Mouse (Mus musculus) heart, embryonic 15.5 days (tissue): ENCODE results near the gene Prc1. TPM values are rescaled to one million over a fixed set of nuclear protein-coding genes. Genes with fewer than 3 reads are reported as not detected.
A peak's percentile ranks its signal among the peaks of the same experiment; 100 is the strongest.

ENCODE experiments used
- ATAC-seq: fragments of 200-750 bp; cut with Nextera tagmentation; replicated peaks from 2 replicates; pipeline ENCODE4 v1.8.0; 2017; ENCODE audit warnings: low read depth, moderate TSS enrichment; ENCODE audit not compliant: insufficient number of reproducible peaks, insufficient read depth, low FRiP score
- H3K27ac ChIP-seq: fragments of 300-500 bp; sonication (generic); 2 replicates; pipeline ENCODE4 v1.5.1; 2015; ENCODE audit warnings: mild to moderate bottlenecking, inconsistent platforms
- H3K27me3 ChIP-seq: fragments of 300-500 bp; sonication (generic); 2 replicates; pipeline ENCODE4 v1.6.1; 2015; ENCODE audit warnings: inconsistent platforms
- H3K36me3 ChIP-seq: fragments of 300-500 bp; sonication (generic); 2 replicates; pipeline ENCODE4 v1.6.1; 2015; ENCODE audit warnings: mild to moderate bottlenecking, inconsistent platforms
- H3K4me1 ChIP-seq: fragments of 300-500 bp; sonication (generic); replicated peaks from 2 replicates; pipeline ENCODE4 v1.6.1; 2015; ENCODE audit warnings: inconsistent platforms
- H3K4me2 ChIP-seq: fragments of 300-500 bp; sonication (generic); 2 replicates; pipeline ENCODE4 v1.6.1; 2015; ENCODE audit warnings: inconsistent platforms, mild to moderate bottlenecking, moderate library complexity
- H3K4me3 ChIP-seq: fragments of 300-500 bp; sonication (generic); 2 replicates; pipeline ENCODE4 v1.5.1; 2015; ENCODE audit warnings: mild to moderate bottlenecking, inconsistent platforms
- H3K9ac ChIP-seq: fragments of 300-500 bp; sonication (generic); 2 replicates; pipeline ENCODE4 v1.6.1; 2015; ENCODE audit warnings: mild to moderate bottlenecking, inconsistent platforms
- H3K9me3 ChIP-seq: fragments of 300-500 bp; sonication (generic); replicated peaks from 2 replicates; pipeline ENCODE4 v1.6.1; 2016; ENCODE audit warnings: inconsistent platforms
- WGBS: fragments of 180-500 bp; shearing (Covaris S2); methylation state at CpG from one replicate; pipeline ENCODE4 v1.1.7; 2015; ENCODE audit warnings: mixed read lengths; 5-methylcytosine and 5-hydroxymethylcytosine counted together
- polyA plus RNA-seq: library from polyadenylated mRNA; unstranded; fragments of >200 nt; fragmentation: Nextera tagmentation; extraction: Ambion mirVana; gene quantifications from 2 replicates; pipeline ENCODE4 v1.2.1, GENCODE M21; 2015

Gene Prc1
- polyA plus RNA-seq, 1 experiment from 2014 or later = 125 TPM

DNA sequence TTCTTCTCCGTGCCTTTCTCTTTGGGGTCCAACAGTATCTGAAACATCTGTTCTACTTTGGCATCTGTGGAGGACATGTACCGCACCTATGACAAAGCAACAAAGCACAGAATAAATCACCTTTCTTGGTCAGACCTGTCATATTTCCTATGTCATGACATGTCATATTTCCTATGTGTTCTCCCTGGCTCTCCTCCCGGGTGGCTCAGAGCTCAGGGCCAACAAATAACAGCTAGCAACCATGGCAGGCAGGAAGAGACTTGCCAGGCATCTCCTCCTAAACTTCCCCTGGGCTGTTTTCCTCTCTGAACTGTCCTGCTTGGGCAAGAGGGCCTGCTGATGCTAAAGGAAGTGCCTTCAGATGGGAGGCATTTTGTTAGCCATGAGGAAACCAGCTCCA, 42.7 kb downstream of the Prc1 start:
- Histone ChIP-seq H3K9me3 (no peaks in the 10 kb centered on the region), H3K27ac (no peak overlapping the region), H3K4me2 (no peak overlapping the region), H3K9ac (no peak overlapping the region), H3K4me3 (no peak overlapping the region), H3K4me1 (peaks cover 20% of the 10 kb centered on the region), H3K36me3 (peaks cover 54% of the 10 kb centered on the region), H3K27me3 (no peaks in the 10 kb centered on the region)
- WGBS = 85% methylated on average over 3 of the region's 3 CpGs
- ATAC-seq = no peak

DNA sequence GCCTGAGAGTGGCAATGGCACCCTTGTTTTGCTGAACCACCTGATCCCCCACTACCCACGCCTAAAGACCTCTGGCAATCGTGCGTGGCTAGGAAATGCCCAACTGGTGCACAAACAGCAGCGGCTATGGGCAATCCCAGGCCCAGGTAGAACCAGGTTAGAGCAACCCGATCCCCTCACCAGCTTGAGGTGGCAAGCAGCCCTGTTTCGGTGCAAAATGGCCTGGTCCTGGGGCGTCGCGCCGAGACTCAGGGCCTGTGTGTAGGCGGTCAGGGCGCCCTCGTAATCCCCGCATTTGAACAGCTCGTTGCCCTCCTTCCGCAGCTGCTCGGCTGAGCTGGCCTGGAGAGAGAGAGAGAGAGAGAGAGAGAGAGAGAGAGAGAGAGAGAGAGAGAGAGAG, 45.1 kb downstream of the Prc1 start:
- Histone ChIP-seq H3K27ac (peak overlapping the region; percentile 43), H3K9ac (peak overlapping the region; percentile 56), H3K4me3 (peak overlapping the region; percentile 75), H3K4me1 (peaks cover 35% of the 10 kb centered on the region), H3K27me3 (no peaks in the 10 kb centered on the region), H3K4me2 (peak overlapping the region; percentile 83), H3K36me3 (peaks cover 32% of the 10 kb centered on the region), H3K9me3 (no peaks in the 10 kb centered on the region)
- 8% methylated on average over 17 of the region's 17 CpGs for WGBS
- ATAC-seq = no peak

DNA sequence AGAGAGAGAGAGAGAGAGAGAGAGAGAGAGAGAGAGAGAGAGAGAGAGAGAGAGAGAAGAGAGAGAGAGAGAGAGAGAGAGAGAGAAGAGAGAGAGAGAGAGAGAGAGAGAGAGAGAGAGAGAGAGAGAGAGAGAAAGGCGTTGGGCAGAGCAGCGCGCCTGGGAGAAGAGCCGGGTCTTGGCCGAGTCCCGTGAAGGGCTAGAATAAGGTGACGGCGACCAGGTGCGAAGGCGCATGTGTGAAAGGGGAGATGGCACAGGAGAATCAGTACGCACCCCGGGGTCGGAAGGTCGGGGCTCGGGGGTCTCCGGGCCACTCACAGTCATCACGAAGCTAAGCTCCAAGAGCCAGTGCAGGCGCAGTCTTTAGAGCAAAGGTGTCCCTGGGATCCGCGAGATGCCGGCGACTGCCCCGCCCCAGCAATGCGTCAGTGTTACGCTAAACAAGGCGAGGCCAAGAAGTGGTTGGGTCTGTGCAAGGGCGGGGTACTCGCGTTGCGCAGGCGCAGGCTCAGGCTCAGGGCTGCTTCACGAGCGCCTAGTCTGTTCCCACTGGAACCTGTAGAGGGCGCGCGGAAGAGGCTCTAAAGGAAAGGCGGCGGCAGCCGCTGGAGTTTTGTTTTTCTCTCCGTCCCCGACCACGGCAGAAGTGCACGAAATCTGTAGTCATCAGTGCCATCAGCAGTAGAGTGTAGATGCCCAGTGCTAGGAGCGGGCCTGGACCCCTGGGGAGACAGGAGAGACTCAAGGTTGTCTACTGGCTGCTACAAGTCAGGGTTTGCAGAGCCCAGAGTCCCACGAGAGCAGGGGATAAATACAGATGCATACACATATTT, 45.8 kb downstream of the Prc1 start:
- H3K27ac ChIP-seq = peak overlapping the region; percentile 90
- H3K9me3 ChIP-seq = no peaks in the 10 kb centered on the region
- peak overlapping the region; percentile 67 for H3K9ac ChIP-seq
- no peaks in the 10 kb centered on the region for H3K27me3 ChIP-seq
- H3K36me3 ChIP-seq = peaks cover 25% of the 10 kb centered on the region
- H3K4me1 ChIP-seq = peaks cover 35% of the 10 kb centered on the region
- peak overlapping the region; percentile 75 for H3K4me3 ChIP-seq
- H3K4me2 ChIP-seq = peak overlapping the region; percentile 83
- peak; percentile 98 for ATAC-seq
- under 1% methylated on average over 45 of the region's 45 CpGs for WGBS

DNA sequence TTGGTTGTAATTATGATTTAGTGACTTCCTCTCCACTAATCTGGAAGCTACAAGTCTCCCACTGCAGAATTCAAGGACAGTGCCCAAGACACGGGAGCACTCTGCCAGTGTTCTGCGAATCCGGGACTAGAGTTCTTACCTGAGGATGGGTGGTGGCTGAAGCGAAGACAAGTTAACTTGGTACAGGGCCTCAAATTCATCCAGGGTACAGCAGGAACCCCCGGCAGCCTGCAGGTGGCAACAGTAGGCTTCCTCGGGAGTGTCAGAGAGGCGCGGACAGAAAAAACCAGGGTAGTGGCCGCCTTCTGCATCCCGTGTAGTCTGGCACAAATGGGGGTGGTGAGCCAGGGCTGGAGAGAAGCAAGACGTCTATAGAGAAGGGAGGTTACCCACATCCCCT, 46.5 kb downstream of the Prc1 start, which contains the start of gene Unc45a:
TSS of gene Unc45a (minus strand) at position 213 of the 400 bp plus-strand sequence.
- no peaks in the 10 kb centered on the region for H3K27me3 ChIP-seq
- ATAC-seq = peak; percentile 61
- H3K9ac ChIP-seq = peak within 1 kb of the TSS; percentile 67
- peaks cover 35% of the 10 kb centered on the region for H3K4me1 ChIP-seq
- peaks cover 17% of the 10 kb centered on the region for H3K36me3 ChIP-seq
- peak within 1 kb of the TSS; percentile 90 for H3K27ac ChIP-seq
- H3K4me3 ChIP-seq = peak within 1 kb of the TSS; percentile 75
- no peaks in the 10 kb centered on the region for H3K9me3 ChIP-seq
- 1% methylated on average over 11 of the region's 11 CpGs for WGBS
- peak within 1 kb of the TSS; percentile 83 for H3K4me2 ChIP-seq

DNA sequence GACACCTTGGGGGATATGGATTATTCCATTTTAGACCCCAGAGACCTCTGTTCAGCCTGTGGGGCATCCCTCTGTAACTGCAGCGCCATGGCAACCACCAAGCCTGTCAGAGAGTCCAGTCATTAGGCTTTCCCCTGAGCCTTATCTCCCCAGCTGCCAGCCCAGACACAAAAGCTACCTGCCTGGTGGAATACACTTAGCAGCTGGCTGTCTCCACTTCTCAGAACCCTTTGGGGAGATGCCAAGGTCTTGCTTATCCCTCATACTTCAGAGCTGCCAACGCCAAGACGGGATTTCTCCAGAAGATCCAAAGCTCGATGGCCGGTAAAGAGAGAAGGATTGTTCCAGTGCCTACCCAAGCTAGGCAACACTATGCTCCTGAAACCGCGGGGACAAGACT, 47.5 kb downstream of the Prc1 start:
- H3K4me1 ChIP-seq = peaks cover 39% of the 10 kb centered on the region
- no peaks in the 10 kb centered on the region for H3K27me3 ChIP-seq
- no peak for ATAC-seq
- H3K9me3 ChIP-seq = no peaks in the 10 kb centered on the region
- no peak overlapping the region for H3K4me3 ChIP-seq
- no peak overlapping the region for H3K4me2 ChIP-seq
- 57% methylated on average over 7 of the region's 7 CpGs for WGBS
- H3K36me3 ChIP-seq = peaks cover 7% of the 10 kb centered on the region
- H3K27ac ChIP-seq = no peak overlapping the region
- no peak overlapping the region for H3K9ac ChIP-seq

DNA sequence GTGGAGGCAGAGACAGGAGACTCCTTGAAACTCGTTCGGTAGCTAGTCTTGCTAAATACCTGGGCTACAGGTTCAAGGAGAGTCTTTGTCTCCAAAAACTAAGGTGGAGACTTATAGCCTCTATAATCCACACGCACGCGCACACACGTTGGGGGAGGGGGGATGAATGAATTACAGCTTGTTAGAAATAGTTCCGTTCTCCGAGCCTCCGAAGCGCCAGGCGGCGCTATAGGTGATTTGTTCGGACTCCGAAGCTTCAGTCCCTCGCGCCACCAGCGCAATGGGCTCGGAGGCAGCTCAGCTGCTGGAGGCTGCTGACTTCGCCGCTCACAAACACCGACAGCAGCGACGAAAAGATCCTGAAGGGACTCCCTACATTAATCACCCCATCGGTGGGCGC, 48.6 kb downstream of the Prc1 start, which contains the start of gene Hddc3:
TSS of gene Hddc3 (plus strand) at position 247 of the 400 bp plus-strand sequence.
- ATAC-seq = no peak; the same call in 1 of the 2 replicates
- Histone ChIP-seq H3K27ac (peak within 1 kb of the TSS; percentile 75), H3K36me3 (no peaks in the 10 kb centered on the region), H3K27me3 (no peaks in the 10 kb centered on the region), H3K4me3 (peak within 1 kb of the TSS; percentile 58), H3K9ac (peak within 1 kb of the TSS; percentile 72), H3K4me2 (peak within 1 kb of the TSS; percentile 83), H3K9me3 (no peaks in the 10 kb centered on the region), H3K4me1 (peaks cover 41% of the 10 kb centered on the region)
- under 1% methylated on average over 25 of the region's 25 CpGs for WGBS

DNA sequence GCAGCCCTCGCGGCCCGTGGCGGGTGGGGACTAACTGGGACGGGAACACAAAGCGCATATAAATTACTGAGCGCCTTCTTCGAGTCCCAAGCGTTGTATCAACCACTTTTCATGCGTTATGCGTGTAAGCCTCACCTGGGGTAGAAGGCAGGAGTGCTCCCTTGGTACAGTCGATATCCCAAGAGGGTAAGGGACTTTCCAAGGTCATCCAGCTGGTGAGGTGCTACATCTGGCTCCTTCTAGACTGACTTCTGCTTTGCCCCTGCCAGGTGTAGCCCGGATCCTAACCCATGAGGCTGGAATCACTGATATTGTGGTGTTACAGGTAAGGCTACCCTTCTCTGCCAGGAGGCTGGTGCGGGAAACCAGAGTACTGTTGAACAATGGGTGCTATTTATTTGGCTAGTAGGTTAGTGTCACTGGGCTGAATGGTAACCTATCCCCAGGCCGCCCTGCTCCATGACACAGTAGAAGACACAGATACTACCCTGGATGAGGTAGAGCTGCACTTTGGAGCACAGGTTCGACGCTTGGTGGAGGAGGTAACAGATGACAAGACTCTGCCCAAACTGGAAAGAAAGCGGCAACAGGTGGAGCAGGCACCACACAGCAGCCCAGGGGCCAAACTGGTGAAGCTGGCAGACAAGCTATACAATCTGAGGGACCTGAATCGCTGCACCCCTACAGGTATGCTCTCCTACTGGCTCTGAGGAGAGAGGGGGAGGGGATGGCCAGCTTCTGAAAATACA, 49.2 kb downstream of the Prc1 start:
- H3K4me2 ChIP-seq = peak overlapping the region; percentile 83
- peak overlapping the region; percentile 58 for H3K4me3 ChIP-seq
- H3K9me3 ChIP-seq = no peaks in the 10 kb centered on the region
- H3K27me3 ChIP-seq = no peaks in the 10 kb centered on the region
- peak overlapping the region; percentile 72 for H3K9ac ChIP-seq
- WGBS = 22% methylated on average over 19 of the region's 19 CpGs
- no peak for ATAC-seq
- peak overlapping the region; percentile 75 for H3K27ac ChIP-seq
- H3K4me1 ChIP-seq = peaks cover 40% of the 10 kb centered on the region
- H3K36me3 ChIP-seq = no peaks in the 10 kb centered on the region

DNA sequence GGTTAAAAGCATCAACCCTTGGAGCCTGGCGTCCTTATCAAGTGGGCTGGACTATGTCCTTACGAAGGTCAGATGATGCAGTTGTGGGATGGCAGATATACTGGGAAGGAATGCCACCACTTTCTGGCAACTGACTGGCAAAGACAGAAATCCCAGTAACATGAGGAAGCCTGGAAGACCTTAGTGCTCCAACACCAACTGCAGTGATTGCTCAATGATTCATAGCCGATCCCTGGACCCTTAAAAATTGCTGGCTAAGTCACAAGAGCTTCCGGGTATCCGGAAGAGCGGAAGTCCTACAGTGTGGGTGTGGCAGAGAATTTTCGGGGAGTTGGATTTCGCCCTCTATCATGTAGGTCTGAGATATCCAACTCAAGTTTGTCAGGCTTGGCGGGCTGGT, 51.9 kb downstream of the Prc1 start:
- H3K36me3 ChIP-seq = peaks cover 13% of the 10 kb centered on the region; the same call in 1 of the 2 replicates
- H3K27ac ChIP-seq = no peak overlapping the region
- peaks cover 23% of the 10 kb centered on the region for H3K4me1 ChIP-seq
- no peak overlapping the region for H3K4me3 ChIP-seq
- WGBS = 81% methylated on average over 9 of the region's 9 CpGs
- H3K4me2 ChIP-seq = no peak overlapping the region
- no peaks in the 10 kb centered on the region for H3K9me3 ChIP-seq
- no peak overlapping the region for H3K9ac ChIP-seq
- ATAC-seq = no peak
- H3K27me3 ChIP-seq = no peaks in the 10 kb centered on the region

DNA sequence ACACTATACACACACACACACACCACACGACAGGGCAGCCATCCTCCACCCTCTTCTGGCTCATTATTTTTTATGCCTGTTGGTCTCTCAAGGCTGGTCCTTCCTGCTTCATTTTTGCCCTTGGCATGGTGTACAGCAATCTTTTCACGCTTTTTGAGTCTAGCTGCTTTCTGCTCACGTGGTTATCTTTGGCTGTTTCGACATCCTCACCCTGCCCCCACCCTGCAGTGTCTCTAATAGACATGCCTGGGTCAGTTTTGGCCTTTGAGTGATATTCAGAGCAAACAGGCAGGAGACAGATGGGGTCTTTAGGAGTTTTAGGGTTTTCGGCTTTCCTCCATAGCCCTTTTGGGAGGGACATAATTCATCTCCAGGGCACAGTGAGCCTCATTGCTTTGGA, 52.6 kb downstream of the Prc1 start:
- Histone ChIP-seq H3K27ac (no peak overlapping the region), H3K4me2 (no peak overlapping the region), H3K9me3 (no peaks in the 10 kb centered on the region), H3K9ac (no peak overlapping the region), H3K4me3 (no peak overlapping the region), H3K36me3 (peaks cover 16% of the 10 kb centered on the region; the same call in 1 of the 2 replicates), H3K4me1 (peaks cover 21% of the 10 kb centered on the region), H3K27me3 (no peaks in the 10 kb centered on the region)
- 61% methylated on average over 5 of the region's 5 CpGs for WGBS
- ATAC-seq = no peak

DNA sequence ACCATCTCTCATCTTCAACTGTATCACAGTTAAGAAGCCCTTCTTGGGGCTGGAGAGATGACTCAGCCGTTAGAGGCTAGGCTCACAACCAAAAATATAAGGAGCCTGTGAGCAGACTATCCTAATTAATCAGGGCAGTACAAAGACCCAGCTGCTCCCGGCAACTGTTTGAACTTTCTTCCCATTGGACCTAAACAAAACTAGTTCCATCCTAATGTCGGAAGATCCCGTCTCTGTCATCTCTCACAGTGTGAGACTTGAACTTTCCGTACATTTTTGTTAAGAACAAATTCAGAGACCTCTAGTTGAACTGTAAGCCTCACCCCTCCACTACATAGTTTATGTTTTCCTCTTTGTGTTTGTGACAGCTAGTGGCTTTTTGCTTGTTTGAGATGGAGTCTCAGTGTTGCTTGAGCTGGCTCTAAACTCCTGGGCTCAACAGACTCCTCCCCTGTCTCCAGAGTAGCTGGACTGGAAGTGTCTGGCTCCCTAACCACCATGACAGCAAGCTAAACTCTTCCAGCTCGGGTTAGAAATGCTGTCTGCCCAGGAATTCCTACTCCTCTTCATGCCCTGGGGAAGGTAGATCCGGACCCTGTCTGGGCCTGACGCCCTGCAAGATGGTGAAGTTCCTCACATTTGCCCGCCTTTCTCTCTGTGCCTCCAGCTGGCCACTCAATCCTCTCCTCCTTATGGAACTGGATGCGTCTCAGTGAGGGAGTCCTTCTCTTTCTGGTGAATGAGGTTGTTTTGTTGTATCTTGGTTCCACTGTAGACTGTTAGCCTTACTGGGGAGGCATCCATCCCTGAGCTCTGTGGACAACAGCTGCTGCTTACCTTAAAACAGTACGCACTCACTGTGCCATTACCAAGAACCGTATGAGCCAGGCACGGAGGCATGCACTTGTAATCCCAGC, 53.7 kb downstream of the Prc1 start:
- ATAC-seq = no peak
- WGBS = 64% methylated on average over 13 of the region's 13 CpGs
- no peaks in the 10 kb centered on the region for H3K27me3 ChIP-seq
- no peak overlapping the region for H3K9ac ChIP-seq
- no peak overlapping the region for H3K4me3 ChIP-seq
- H3K36me3 ChIP-seq = peaks cover 22% of the 10 kb centered on the region
- peaks cover 14% of the 10 kb centered on the region for H3K4me1 ChIP-seq
- no peaks in the 10 kb centered on the region for H3K9me3 ChIP-seq
- 0 out of 2 replicates have a peak overlapping the region, but pooled peaks have one; percentile 27 for H3K27ac ChIP-seq
- H3K4me2 ChIP-seq = no peak overlapping the region
